Mouse (Mus musculus): ENCODE measurements around the gene Zfp652.
A peak's percentile ranks its signal among the peaks of the same experiment; 100 is the strongest.
"Not testable (repeated sequence)": the region's sequence is repeated elsewhere in the genome, so short reads cannot be mapped to it uniquely, and the experiment has no call there.

The Zfp652 gene

DNA sequence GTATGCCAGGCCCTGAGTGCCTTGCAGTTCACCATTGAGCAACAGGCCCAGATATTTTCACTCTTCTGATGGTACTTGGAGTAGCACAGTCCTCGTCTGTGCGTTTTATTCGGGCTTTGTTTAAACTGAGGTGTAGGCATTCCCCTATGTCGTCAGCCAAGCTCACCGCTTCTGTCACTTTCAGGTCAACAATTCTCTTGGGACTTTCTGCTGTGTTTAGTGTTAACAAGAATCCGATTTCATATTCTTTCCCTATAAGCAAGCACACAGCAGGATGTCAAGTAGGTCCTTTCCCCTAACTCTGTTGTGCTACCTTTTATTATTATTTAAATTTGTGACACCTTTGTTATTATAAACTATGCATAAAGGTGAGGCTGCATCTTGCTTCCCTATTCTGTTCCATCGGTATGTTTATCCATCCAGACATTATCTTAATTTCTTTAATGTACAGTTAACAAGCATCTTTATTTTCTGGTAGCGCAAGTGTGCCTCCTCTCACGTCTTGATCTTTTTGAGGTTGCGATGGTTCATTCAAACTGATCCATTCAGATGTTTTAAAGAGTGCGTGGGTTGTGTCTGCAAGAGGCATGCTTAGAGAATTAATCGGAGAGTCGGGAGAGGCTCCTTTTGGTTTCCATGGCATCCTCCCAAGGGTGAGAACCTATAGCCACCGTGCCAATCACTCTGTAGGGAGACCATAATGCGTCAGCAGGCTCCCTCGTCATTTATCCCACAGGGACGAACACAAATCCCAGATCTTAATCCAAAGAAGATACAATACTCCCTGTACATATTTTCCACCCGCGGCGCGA is 145.4 kb downstream of the Zfp652 start:
- no peak for DNase-seq (ENCODE audit: low spot score)

DNA sequence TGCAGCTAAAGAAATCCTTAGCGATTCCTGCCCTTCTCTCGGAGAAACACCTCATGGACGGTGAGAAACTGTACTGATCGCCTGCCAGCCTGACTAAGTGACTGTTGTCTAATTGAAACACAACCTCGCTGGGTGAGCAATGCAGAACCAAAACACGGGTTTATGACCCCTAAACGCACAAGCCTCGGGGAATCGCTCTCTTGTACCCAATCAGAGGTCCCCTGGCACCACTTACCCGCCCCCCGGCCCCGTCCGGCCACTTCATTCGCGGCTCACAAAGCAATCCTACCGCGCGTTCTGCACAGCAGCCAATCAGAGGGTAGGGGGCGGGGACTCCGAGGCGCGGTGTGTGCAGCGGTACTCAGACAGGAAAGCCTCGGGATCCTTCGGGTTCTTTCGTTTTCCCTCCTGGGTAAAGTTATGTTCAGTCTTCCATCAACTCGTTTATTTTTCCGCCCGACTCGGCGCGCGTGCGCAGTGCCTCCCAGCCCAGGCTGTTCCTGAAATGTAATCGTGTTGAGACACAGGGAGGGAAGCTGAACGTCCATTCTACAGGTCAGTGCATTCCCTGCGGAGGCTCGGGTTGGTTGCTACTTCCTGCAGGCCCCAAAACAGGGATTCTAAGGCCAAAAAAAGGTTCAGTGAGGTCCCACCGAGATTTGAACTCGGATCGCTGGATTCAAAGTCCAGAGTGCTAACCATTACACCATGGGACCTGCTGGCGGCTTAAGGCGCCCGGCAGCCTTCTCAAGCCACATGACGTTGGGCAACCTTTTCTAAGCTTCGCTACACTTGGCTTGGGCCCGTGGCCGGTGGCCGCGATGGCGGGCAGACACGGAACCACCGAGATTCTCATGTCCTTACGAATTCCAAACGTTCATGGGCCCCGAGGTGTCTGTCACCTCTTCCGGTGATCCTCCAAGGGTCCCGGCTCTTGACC is 146.3 kb downstream of the Zfp652 start:
- DNase-seq (ENCODE audit: low spot score), result peak; percentile 99

DNA sequence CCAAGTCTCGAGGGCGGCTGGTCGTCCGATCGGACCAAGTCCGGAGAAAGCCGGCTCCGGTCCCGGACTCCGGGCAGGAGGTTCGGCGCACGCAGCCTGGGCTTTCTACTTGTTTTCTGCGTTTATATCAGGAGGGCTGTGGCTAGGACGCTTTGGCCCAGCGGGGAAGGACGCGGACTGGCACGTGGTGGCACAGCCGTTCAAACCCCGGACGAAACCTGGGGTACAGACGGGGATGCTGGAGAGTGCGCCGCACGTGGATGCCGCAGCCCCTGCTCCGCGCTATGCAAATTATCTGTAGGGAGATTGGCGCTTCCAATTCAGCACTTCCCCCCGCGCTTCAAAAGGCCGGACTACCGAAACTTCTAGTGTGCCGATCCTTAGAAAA is 147.0 kb downstream of the Zfp652 start:
- peak; percentile 66 for DNase-seq (ENCODE audit: low spot score)

DNA sequence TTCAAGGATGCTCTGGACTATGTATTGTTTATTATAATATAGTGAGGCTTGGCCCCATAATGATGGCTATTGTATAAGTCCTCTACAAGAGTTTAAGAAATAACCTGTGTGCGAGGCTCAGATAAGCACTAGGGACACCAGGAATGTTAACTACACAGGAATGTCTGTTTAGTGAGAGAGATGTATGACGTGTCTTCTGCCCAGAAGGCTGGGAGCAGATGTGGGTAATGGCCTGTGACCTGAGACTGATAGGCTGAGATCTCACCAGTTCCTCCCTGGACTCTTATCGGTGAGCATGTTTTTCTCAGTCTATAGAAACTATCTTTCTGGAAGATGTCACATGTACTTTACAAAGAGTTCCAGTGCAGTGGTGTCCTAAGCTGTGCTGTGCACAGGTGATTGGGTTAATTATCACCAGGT is 147.6 kb downstream of the Zfp652 start:
- DNase-seq (ENCODE audit: low spot score), result no peak

DNA sequence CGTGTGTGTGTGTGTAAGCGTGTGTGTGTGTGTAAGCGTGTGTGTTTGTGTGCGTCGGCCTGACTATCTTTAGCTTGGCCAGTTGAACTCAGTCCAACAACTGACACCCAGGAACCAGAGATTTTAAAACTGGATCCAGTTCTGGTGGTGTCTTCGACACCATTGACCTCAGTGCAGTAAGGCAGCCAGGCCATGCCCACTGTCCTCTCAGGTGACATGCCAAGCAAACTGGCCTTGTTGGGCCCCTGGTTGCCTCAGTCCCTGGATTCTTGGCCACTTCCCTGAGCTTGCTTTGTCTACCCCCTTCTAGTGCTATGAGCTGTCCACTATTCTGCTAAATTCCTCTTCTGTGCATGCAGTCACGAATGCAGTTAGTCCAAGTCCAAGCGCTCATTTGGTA is 148.9 kb downstream of the Zfp652 start:
- DNase-seq (ENCODE audit: low spot score), result no peak

DNA sequence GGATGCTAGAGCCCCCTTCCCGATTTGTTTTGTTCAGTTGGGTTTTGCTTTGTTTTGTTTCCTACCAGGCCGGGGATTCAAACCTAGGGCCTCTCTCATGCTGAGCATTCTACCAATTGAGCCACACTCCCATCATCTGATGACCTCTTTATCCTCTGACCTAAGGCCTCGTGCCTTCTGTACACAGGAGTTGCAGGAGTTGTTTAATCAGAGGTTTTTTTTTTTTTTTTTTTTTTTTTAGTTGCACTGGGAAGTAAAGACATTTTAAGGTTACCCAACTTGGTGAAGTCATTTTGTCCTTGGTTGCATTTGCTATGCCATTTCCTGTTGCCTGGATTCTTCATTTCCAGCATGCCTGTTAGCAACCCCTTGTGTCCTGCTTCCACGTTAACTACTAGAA is 157.0 kb downstream of the Zfp652 start:
- DNase-seq (ENCODE audit: low spot score), result no peak

DNA sequence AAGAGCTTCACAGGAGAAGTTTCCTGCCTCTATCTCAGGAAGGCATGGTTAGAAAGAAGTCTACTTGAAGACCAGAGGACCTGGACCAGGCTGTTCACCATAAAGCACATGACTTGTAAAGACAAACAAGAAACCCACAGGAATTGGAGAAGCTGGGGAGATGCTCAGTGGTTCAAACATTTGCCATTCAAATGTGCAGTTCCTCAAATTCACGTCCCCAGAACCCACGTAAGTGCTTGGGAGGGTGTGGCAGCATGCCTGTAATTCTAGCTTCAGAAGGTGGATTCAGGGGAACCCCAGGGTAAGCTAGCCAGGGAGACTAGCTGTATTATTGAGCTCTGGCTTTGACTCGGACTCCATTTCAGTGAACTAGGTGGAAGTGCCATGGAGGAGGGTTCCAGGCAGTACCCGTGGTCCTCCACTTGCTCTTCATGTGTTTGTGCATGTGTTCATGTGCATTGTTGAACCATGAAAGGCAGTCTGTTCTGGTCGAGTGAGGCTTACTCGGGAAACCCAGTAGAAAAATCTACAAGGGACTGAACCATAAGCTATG is 157.5 kb downstream of the Zfp652 start:
- no peak for DNase-seq (ENCODE audit: low spot score)

DNA sequence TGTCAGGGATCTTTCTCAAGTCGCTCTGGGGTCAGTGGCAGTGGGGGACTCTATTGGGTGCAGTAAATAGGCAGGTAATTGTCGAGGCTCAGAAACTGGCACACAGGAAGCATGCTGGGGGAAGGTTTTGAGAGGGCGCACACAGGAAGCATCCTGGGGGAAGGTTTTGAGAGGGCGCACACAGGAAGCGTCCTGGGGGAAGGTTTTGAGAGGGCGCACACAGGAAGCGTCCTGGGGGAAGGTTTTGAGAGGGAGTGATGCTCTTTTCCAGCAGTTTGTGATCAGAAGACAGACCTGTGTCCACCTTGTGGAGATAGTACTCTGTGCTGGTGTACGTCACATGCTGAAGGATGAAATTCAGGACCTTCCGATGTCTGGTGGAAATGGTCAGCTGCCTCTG is 163.3 kb downstream of the Zfp652 start:
- DNase-seq (ENCODE audit: low spot score), result no peak

DNA sequence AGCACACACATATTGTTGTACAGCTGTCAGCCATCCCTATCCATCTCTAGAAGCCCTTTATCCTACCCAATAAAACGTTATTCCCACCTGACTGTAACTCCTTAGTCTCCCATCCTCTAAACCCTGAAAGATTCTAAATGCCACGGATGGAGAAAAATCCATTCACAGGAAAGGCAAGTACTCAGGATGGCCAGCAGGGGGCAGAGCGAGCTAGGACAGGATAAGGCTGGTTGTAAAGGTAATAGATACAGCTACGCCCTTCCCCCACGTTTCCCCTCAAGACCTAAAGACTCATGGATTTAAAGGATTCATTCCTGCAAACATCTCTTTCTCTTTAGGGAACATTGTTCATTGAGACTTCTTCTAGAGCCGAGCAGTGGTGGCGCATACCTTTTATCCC is 163.8 kb downstream of the Zfp652 start:
- peak; percentile 58 for DNase-seq (ENCODE audit: low spot score)

DNA sequence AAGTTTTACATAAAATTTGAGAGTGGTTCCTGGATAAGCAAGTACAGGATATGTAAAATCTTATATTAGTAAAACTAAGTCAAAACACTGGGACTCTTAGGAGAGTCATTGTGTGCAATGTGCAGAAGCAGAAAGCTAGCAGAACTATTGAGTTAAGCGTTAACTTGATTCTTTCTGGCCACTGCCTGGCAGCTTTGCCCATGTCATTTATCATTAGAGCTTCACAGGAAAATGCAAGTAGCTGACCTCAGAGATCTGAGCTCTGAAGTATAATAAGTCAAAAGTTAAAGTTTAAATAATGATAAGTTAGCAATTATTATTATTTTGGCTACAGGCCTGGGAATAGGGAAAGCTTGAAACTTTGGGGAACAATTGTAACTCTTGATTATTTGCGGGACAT is 167.4 kb downstream of the Zfp652 start:
- not testable (repeated sequence) for DNase-seq (ENCODE audit: low spot score)
